Mouse (Mus musculus): ENCODE data around the gene Notch1. TPM values are rescaled to one million over a fixed set of nuclear protein-coding genes. Genes with fewer than 3 reads are reported as not detected.

Gene Notch1
- polyA plus RNA-seq, 1 experiment: 16.1 TPM

- no peak overlapping the region for H3K27ac ChIP-seq (ENCODE audit: insufficient read depth, low read depth, low read length)
- H3K4me1 ChIP-seq (ENCODE audit: control insufficient read depth, insufficient read depth, low read length): 0 out of 2 replicates have a peak, but pooled peaks cover 2% of the 10 kb centered on the region
- 81% methylated on average over 6 of the region's 6 CpGs for WGBS
- TF ChIP-seq POLR2A (IDR thresholded peaks at IDR 0.05; ENCODE audit: low read depth, low read length): no peak
- TF ChIP-seq CTCF (conservative IDR thresholded peaks at IDR 0.05; ENCODE audit: insufficient read depth, insufficient read length, low read depth, low read length): no peak
- H3K27me3 ChIP-seq (replicated peaks; ENCODE audit: control insufficient read depth, insufficient read depth, low read length): no peaks in the 10 kb centered on the region
- DNase-seq: peak; percentile 52
- H3K36me3 ChIP-seq (ENCODE audit: control insufficient read depth, insufficient read depth, low read length): no peaks in the 10 kb centered on the region
- H3K4me3 ChIP-seq (ENCODE audit: insufficient read depth, low read depth, low read length): no peak overlapping the region
Measured at GRCm38 (mm10) chr2:26519753-26520152, 3.3 kb upstream of the Notch1 start.

DNA sequence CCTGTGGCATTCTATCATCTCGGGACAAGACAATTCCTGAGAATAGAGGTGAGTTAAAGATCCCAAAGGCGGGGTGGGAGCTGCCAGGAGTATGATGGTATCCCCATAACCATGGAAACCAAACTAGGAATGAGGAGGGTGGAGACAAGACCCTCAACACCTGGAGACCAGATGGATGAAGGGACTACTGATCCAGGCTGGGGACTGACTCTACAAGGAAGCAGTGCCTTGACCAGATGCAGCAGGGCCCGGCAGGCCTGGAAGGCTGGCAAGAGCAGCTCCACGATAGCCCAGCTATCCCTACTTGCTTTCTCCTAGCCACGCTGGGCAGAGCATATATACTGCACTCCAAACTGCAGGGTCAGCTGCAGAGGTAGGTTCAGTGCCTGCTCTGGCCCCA is 524 bp upstream of the Notch1 start:
- Histone ChIP-seq H3K36me3 (ENCODE audit: control insufficient read depth, insufficient read depth, low read length) (no peaks in the 10 kb centered on the region), H3K4me3 (ENCODE audit: insufficient read depth, low read depth, low read length) (no peak overlapping the region), H3K4me1 (ENCODE audit: control insufficient read depth, insufficient read depth, low read length) (0 out of 2 replicates have a peak, but pooled peaks cover 2% of the 10 kb centered on the region), H3K27me3 (replicated peaks; ENCODE audit: control insufficient read depth, insufficient read depth, low read length) (no peaks in the 10 kb centered on the region), H3K27ac (ENCODE audit: insufficient read depth, low read depth, low read length) (no peak overlapping the region)
- 87% methylated on average over 5 of the region's 5 CpGs for WGBS
- no peak for DNase-seq
- TF ChIP-seq CTCF (conservative IDR thresholded peaks at IDR 0.05; ENCODE audit: insufficient read depth, insufficient read length, low read depth, low read length) (no peak), POLR2A (IDR thresholded peaks at IDR 0.05; ENCODE audit: low read depth, low read length) (no peak)

- no peak for DNase-seq
- Histone ChIP-seq H3K36me3 (ENCODE audit: control insufficient read depth, insufficient read depth, low read length) (no peaks in the 10 kb centered on the region), H3K4me1 (ENCODE audit: control insufficient read depth, insufficient read depth, low read length) (0 out of 2 replicates have a peak, but pooled peaks cover 2% of the 10 kb centered on the region), H3K27me3 (replicated peaks; ENCODE audit: control insufficient read depth, insufficient read depth, low read length) (no peaks in the 10 kb centered on the region), H3K27ac (ENCODE audit: insufficient read depth, low read depth, low read length) (no peak overlapping the region), H3K4me3 (ENCODE audit: insufficient read depth, low read depth, low read length) (no peak overlapping the region)
- no peak for TF ChIP-seq POLR2A (IDR thresholded peaks at IDR 0.05; ENCODE audit: low read depth, low read length)
- 91% methylated on average over 2 of the region's 2 CpGs for WGBS
Measured at GRCm38 (mm10) chr2:26515335-26515734, 1.1 kb downstream of the Notch1 start.

- Histone ChIP-seq H3K27me3 (replicated peaks; ENCODE audit: control insufficient read depth, insufficient read depth, low read length) (no peaks in the 10 kb centered on the region), H3K36me3 (ENCODE audit: control insufficient read depth, insufficient read depth, low read length) (no peaks in the 10 kb centered on the region), H3K4me1 (ENCODE audit: control insufficient read depth, insufficient read depth, low read length) (peaks cover 7% of the 10 kb centered on the region; the same call in 1 of the 2 replicates), H3K4me3 (ENCODE audit: insufficient read depth, low read depth, low read length) (no peak overlapping the region), H3K27ac (ENCODE audit: insufficient read depth, low read depth, low read length) (no peak overlapping the region)
- TF ChIP-seq POLR2A (IDR thresholded peaks at IDR 0.05; ENCODE audit: low read depth, low read length): no peak
- no peak for TF ChIP-seq CTCF (conservative IDR thresholded peaks at IDR 0.05; ENCODE audit: insufficient read depth, insufficient read length, low read depth, low read length)
- 86% methylated on average over 4 of the region's 4 CpGs for WGBS
- DNase-seq: no peak
Measured at GRCm38 (mm10) chr2:26513105-26513745, 3.2 kb downstream of the Notch1 start.

- Histone ChIP-seq H3K36me3 (ENCODE audit: control insufficient read depth, insufficient read depth, low read length) (no peaks in the 10 kb centered on the region), H3K4me1 (ENCODE audit: control insufficient read depth, insufficient read depth, low read length) (peaks cover 14% of the 10 kb centered on the region), H3K27ac (ENCODE audit: insufficient read depth, low read depth, low read length) (no peak overlapping the region), H3K4me3 (ENCODE audit: insufficient read depth, low read depth, low read length) (no peak overlapping the region), H3K27me3 (replicated peaks; ENCODE audit: control insufficient read depth, insufficient read depth, low read length) (no peaks in the 10 kb centered on the region)
- WGBS: 61% methylated on average over 5 of the region's 5 CpGs
- TF ChIP-seq CTCF (conservative IDR thresholded peaks at IDR 0.05; ENCODE audit: insufficient read depth, insufficient read length, low read depth, low read length) (no peak), POLR2A (IDR thresholded peaks at IDR 0.05; ENCODE audit: low read depth, low read length) (no peak)
- DNase-seq: no peak
Measured at GRCm38 (mm10) chr2:26508661-26509060, 7.8 kb downstream of the Notch1 start.

DNA sequence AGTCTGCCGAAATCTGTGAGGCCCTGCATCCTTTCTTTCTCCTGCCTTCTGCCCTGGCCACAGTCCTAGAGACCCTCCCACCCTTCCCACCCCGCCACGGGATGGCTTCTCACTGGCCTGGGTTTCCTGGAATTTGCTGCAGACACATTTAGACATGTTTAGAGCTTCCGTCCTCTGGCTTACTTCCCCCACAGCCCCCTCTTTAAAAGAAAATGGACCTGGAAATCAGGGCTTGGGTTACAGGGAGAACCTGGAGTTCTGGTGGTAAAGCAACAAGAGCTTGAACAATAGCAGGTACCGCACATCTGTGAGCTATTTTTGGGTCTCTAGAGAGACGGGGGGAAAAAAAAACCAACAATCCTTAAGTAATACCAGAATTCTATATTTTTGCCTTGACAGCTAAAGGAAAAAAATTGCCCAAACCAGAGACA is 8.5 kb downstream of the Notch1 start:
- H3K4me1 ChIP-seq (ENCODE audit: control insufficient read depth, insufficient read depth, low read length): peaks cover 14% of the 10 kb centered on the region
- H3K27me3 ChIP-seq (replicated peaks; ENCODE audit: control insufficient read depth, insufficient read depth, low read length): no peaks in the 10 kb centered on the region
- H3K4me3 ChIP-seq (ENCODE audit: insufficient read depth, low read depth, low read length): no peak overlapping the region
- H3K27ac ChIP-seq (ENCODE audit: insufficient read depth, low read depth, low read length): 0 out of 2 replicates have a peak overlapping the region, but pooled peaks have one; percentile 17
- DNase-seq: peak; percentile 52
- TF ChIP-seq CTCF (conservative IDR thresholded peaks at IDR 0.05; ENCODE audit: insufficient read depth, insufficient read length, low read depth, low read length): no peak
- no peak for TF ChIP-seq POLR2A (IDR thresholded peaks at IDR 0.05; ENCODE audit: low read depth, low read length)
- WGBS: 44% methylated on average over 6 of the region's 6 CpGs
- H3K36me3 ChIP-seq (ENCODE audit: control insufficient read depth, insufficient read depth, low read length): no peaks in the 10 kb centered on the region

DNA sequence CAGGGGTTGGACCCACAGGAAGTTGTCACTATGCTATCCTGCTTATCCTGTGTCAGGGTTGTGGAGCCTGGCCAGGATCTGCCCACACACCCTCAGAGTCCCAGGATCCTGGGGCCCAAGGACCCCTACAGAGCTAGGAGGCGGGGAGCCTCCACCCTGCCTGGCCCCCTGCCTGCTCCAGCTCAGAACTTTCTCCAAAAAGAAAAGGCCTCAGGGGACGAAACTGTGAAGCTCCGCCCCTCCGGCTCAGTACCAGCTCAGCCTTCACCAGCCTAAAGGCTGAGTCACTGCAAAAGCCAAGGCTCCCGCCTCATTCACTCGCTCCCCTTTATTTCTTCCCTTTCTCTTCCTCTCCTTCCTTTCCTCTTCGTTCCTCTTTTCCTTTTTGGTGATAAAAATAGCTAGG is 9.0 kb downstream of the Notch1 start:
- no peak for TF ChIP-seq CTCF (conservative IDR thresholded peaks at IDR 0.05; ENCODE audit: insufficient read depth, insufficient read length, low read depth, low read length)
- TF ChIP-seq POLR2A (IDR thresholded peaks at IDR 0.05; ENCODE audit: low read depth, low read length): no peak
- H3K27me3 ChIP-seq (replicated peaks; ENCODE audit: control insufficient read depth, insufficient read depth, low read length): no peaks in the 10 kb centered on the region
- WGBS: 28% methylated on average over 7 of the region's 7 CpGs
- no peaks in the 10 kb centered on the region for H3K36me3 ChIP-seq (ENCODE audit: control insufficient read depth, insufficient read depth, low read length)
- H3K4me3 ChIP-seq (ENCODE audit: insufficient read depth, low read depth, low read length): no peak overlapping the region
- H3K27ac ChIP-seq (ENCODE audit: insufficient read depth, low read depth, low read length): peak overlapping the region; percentile 68
- DNase-seq: peak; percentile 78
- H3K4me1 ChIP-seq (ENCODE audit: control insufficient read depth, insufficient read depth, low read length): peaks cover 14% of the 10 kb centered on the region

Data from kidney, adult 2 months (tissue).